Mouse (Mus musculus) CD4-positive helper T cell, adult 2 months (primary cell): Measurements from ENCODE around the gene Npl.
A peak's percentile ranks its signal among the peaks of the same experiment; 100 is the strongest.
"Not testable (repeated sequence)": the region's sequence is repeated elsewhere in the genome, so short reads cannot be mapped to it uniquely, and the experiment has no call there.

Experiments
- DNase-seq: peaks from one replicate; pipeline ENCODE4 v3.0.0-alpha.2; 2012; ENCODE audit warnings: low read depth, missing footprints, low spot score

Npl gene

DNA sequence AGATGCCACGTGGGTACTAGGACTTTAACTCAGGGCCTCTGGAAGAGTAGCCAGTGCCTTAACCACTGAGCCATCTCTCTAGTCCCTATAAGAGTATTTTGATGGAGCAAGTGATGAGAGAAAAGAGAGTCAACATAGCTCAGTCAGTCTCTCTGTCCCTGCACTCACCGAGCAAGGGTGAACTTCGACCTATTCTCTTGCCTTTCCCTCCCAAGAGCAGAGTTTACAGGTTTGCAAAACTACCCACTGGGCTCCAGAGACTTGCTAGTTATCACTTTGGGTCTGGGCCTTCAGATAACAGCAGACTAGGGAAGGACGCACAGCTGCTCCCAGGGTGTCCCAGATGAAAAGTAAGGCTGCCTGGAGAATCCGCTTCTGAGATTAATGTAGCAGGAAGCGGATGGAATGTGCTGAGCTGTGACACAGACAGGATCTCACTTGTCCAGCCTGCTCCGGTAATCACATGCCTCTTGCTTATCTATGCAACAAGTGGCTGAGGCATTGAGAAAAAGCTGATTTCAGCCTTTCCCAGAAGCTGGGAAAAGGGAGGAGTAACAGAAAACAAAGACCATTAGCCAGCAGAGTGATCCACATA, 7.0 kb downstream of the Npl start:
- DNase-seq, result no peak

DNA sequence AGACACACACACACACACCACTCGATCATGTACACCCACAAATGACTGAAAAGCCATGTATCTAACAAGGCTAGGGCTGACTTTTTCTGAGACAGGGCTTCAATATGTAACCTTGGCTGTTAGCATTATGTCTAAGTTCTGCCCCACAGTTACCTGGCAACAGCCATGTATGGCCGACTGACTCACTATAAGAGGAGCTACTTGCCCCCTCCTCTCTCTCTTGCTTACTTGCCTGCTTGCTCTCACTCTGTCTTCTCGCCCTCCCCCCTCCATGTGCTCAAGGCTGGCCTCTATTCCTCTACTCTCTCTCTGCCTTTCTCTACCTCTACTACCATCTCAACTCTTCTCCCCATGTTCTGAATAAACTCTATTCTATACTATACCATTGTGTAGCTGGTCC, 9.1 kb downstream of the Npl start:
- DNase-seq, result no peak

DNA sequence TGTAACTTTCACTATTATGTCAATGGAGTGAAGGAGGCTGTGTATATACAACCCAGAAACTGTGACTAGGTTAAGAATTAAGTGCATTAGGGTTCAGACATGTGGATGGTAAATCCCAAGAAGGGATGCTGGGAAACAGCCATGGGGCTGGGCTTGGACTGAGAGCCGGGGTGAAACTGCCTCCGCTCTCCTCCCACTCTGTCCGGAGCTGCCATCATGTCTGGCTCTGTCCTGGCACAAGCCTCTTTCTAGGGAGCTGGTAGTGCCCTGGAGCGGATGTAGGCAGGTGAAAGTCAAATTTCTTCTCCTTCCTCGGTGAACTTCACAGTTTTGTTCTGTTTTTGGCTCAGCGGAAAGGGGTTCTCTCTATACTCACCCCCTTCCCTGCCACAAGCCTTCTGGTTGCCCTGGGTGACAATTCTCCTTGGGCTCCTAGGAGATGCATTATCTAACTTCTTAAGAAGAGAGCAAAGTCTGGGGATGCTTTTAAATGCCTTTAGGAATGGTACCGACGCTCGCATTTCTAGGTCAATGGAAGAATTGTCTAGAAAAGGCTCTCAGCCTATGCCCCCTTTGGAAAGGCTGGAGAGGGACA, 10.0 kb downstream of the Npl start:
- DNase-seq, result no peak

DNA sequence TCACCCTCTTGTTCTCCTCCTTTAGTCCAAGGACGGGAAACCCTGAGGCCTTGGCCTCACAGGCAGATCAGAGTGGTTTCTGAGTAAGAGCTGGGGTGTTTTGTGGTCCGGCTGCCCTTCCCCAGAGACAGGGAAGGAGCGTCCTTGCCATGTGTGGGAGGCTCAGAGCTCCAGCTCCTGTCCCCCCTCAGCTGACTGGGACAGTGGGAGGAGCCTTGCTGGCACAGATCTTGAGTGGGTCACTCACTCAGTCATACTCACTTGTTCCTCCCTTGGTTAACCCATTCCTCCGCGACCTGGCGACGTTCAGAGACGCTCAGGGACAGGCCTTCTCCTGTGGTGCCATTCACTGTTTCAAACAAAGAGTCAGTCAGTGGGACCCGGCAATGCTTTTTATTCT, 14.2 kb downstream of the Npl start:
- no peak for DNase-seq

DNA sequence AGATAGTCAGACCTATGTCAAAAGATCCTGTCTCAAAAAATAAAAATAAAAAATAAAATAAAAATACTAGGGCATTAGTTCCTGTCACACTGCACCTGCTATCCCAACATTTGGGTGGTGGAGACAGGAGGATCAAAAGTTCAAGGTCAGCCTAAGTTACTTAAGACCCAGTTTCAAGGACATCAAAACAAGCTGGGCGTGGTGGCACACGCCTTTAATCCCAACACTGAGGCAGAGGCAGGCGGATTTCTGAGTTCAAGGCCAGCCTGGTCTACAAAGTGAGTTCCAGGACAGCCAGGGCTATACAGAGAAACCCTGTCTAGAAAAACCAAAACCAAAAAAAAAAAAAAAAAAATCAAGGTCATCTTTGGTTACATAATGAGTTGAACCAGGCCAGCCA, 16.9 kb downstream of the Npl start:
- DNase-seq, result not testable (repeated sequence)

DNA sequence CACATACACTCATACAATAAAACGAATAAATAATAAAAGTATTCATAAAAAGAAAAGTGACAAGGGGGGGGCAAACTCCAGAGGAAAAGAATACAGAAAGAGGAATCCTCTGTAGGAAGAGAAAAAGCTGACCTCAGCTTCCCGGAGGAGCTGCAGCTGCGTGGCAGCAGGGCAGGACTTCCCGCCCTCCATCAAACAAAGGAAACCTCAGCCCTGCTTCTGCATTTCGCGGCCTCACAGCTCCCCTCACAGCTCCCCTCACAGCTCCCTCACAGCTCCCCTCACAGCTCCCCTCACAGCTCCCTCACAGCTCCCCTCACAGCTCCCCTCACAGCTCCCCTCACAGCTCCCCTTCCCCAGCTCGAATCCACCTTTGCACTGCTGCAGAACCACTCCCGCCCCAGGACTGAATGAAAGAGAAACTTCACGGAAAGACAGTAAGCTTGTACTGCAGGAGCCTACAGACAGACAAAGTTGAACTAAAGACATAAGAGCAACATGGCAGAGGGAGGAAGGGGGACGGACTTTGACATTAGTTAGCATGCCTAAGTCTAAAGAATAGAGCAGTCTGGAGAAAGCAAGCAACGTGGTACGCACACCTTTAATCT, 17.5 kb downstream of the Npl start:
- no peak for DNase-seq

DNA sequence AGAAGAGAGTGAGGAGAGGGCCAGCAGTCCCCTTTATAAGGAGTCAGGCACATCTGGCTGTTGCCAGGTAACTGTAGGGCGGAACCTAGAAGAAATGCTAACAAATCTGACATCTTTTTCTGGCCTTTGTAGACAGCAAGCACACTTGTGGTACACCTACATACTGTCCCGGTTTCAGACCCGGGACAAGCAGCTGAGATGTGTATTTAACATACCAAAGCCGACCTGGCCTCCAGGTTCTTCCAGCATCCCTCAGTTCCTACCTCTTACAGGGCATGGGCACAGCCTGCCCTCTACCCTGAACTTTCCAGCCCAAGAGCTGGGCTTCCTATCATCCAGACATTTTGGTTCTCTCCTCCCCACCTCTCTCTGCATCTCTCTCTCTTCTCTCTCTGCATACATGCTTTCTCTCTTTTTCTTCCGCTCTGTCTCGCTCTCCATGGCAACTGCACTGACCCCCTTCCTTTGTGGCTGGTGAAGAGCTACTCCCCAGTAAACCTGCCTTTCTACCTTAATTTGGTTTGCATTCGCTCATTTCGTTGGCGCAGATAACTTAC, 18.1 kb downstream of the Npl start:
- no peak for DNase-seq

DNA sequence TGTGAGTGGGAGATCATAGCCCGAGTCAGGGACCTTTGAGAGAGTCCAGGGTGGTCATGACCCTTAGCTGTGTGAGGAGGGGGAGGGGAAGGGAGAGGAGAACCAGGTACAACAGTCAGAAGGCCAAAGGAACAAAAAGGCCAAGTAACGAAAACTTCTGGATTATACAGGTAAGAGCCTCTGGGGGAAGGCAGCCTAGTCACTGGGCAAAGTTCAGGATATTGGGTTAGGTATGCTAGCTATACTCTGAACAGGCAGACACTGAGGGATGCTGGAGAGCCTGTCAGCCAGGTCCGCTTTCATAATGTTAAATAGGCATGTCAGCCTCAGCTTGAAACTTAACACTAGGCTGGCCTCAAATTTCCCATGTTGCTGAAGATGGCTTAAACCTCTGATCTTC, 27.7 kb downstream of the Npl start:
- no peak for DNase-seq

DNA sequence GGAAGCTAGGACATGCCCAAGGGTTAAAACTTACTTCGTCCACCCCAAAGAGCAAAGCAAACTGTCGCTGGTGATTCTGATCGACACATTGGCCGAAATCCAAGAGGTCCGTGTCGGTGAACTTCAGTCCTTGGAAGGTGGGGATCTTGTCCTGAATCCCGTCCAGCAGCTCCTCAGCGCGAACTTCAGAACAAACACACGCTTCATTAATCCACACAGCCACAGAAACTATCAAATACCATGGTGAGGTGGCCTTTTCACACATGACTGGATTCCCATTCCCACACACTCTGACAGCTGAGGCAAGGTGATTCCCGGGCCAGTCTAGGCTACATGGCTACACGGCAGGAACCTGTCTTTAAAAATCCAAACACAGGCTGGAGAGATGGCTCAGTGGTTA, 34.5 kb downstream of the Npl start:
- no peak for DNase-seq

DNA sequence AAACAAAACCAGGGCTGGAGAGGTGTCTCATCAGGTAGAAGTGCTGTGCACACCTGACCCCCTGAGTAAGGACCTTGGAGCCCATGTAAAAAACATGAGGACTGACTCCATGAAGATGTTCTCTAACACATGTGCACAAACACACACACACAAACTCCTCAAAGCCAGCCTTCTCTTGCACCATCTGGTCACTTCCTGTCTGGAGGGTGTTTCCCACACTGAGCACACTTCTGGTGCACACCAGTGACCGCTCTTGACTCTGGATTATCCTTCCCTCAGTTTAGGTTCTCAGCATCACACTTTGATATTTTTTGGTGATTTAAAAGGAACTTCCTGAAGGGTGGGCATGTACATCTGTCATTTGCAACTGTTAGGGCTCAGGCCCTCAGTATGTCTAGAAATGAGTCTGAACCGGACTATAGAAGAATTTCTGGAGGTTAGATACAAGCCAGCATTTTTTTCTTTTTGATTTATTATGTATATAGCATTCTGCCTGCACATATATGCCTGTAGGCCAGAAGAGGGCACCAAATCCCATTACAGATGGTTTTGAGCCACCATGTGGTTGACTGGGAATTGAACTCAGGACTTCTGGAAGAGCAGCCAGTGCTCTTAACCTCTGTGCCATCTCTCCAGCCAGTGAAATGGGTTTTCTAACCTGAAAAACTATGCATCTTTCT, 39.4 kb downstream of the Npl start:
- peak; percentile 12 for DNase-seq

DNA sequence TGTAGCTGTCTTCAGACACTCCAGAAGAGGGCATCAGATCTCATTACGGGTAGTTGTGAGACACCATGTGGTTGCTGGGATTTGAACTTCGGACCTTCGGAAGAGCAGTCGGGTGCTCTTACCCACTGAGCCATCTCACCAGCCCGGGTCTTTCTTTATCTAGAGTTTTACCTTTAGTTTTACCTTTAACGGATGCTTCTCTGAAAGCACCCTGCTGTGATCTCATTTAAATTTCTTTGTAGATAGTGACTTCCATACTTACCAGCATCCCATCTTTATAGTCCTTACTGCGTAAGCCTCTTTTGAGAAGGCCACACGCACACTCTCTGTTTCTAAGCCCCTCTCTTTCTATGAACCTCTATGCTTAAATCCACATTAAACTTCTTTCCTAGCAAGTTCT, 40.3 kb downstream of the Npl start:
- not testable (repeated sequence) for DNase-seq

DNA sequence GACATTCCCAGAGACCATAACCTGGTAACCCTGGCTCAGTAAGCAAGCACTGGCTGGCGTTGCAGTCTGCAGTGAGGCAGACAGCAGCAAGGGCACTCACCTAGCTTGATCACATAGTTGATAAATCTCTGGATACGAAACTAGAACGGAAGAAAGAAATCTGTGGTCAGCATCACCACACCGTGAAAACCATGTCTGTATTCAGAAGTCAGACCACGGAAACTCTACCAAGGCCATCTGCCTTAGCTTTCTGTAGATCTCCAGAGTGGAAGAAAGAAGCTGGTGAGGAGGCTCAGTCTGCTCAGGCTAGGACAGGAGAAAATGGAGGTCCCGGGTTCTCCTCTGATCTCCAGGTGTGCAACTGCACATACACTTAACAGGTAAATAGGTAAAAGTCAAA, 40.8 kb downstream of the Npl start:
- DNase-seq, result peak; percentile 42

DNA sequence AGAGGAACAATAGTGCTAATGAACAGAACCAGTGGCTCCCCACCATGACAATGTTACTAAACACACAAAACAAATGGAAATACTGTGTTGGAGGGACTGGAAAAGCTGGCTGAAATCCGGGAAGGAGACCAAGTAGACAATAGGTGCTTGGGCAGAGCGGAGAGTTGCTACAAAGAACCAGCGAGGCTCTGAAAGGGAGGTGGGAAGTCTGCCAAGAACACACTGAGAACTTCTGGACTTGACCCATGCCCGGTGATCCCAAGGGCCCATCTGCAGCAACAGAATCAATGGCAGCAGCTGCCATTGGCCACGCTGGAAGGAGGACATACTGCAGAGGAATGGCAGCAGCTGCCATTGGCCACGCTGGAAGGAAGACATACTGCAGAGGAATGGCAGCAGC, 43.6 kb downstream of the Npl start:
- no peak for DNase-seq

DNA sequence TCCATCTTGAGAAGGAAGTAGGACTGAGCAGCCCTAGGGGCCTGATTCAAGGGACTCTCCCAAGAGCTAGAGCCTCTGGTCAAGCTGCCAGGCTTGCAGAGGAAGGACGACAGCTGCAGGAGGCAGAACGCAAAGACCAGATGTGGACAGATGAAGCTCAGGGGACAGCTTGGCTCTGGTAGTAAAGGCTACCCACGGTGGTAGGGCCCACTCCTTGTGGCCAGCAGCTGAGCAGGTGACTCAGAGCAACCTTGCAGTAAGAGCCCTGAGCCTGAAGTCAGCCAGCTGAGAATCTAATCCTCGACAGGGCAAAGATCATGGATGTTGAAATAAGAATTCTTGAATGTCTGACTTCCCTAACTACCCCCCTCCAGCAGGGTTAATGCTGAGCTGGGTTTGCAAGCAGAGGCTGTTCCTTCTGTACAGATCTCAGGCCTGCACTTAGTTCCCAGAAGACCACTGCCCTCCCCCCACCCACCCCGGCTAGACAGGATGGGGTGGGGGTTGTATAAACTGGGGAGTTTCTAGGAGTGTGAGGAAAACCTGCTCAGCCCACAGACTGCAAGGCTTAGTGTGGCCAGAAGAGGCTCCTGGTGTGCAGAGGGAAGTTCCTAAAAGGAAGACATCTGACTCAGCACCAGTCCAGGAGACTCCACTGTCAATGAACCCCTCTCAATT, 48.1 kb downstream of the Npl start:
- DNase-seq, result no peak

DNA sequence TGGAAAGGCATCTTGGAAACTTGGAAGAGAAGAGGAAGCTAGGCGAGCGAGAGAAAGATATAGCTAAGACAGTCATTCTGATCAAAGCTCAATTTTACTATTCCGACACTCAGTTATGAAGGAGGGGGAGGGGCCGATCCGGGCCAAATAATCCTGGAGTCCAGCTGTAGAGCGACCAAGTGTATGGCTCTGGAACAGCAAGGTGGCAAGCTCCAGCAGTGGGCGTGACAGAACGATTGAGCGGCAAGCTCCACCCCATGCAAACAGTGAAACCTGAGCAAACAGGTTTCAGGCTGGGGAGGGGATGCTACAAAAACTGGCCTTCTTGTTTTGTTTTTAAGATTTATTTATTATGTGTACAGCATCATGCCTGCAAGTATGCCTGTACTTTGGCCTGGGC, 49.8 kb downstream of the Npl start:
- DNase-seq, result no peak

DNA sequence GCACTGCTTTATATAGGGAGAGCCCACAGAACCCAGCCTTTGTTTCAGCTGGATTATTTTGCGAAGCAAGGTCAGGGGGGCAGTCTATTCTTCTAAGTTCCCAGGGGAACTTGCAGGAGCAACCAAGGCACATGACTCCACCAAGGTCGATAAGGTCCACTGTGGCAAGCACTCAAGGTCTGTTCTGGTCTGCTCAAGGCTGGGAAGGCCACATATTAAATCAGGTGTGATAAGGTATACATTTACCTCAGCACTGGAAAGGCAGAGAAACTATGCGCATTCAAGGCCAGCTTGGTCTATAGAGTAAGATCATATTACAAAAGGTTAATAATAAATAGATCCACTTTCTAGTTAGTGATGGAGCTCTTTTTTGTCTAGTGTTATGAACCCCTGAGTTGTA, 53.8 kb downstream of the Npl start:
- DNase-seq, result no peak

DNA sequence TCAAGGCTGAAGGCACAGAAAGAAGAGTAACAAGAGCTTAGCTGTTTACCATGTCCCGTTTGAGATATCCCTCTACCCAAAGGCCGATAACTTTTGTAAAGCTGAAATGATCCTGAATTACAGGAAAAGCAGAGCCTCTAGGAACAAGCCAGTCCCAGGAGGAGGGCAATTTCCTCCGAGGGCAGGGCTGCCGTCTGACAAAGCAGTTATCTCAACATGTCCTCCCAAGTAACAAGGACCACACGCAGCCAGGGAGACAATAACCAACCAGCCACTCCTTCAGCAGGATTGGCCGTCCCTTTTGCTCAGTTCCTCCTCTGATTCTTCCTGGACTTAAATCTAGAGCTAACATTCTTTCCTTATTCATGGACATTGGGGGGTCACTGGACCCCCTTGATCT, 55.9 kb downstream of the Npl start:
- no peak for DNase-seq

DNA sequence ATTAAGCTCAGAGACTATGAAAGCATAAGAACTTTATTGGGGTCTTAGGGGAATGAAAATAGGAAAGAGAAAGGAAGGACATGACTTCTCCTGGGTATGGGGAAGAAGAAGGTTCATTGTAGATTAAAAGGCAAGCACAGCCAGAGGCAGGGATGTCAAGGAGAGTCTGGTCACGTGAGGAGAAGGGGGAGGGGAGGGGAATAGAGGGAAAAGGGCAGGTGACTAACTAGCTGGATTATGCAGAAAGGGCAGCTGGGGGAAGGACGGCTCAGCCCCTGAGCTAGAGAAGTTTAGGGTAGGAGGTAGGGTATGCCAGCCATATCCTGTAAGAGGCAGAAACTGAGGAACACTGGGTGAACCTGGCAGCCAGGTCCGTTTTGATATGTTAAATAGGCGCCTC, 56.5 kb downstream of the Npl start:
- no peak for DNase-seq

DNA sequence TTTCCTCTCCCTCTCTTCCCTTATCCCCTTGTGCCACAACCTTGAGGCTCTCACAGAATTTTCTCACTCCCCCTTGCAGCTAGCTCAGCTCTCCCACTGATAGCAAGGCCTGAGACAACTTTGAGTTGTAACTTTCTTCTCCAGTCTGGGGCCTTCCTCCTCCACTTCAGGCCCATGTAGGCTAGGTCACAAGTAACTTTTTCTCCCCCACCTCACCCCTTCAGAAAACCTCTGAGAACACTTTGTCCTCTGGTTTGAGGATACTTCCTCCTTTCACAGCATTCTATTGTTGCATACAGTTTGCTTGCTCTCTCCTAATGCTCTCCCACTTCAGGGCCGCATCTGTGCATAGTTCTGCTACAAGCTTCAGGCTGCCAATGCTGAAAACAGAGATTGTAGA, 58.0 kb downstream of the Npl start:
- no peak for DNase-seq

DNA sequence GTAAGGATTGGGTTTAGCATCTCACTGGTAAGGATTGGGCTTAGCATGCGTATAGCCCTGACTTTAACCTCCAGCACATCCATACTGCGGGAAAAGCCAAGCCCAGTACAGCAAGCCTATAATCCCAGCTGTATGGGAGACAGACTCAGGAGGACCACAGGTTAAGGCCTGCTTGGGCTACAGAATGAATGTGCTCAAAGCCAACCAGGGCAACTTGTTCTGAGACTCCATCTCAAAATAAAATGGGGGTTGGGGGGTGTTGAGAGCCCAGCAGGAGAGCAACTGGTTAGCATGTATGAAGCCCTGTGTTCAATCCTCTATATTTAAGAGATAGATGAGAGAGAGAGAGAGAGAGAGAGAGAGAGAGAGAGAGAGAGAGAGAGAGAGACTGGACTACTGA, 58.5 kb downstream of the Npl start:
- DNase-seq, result no peak

DNA sequence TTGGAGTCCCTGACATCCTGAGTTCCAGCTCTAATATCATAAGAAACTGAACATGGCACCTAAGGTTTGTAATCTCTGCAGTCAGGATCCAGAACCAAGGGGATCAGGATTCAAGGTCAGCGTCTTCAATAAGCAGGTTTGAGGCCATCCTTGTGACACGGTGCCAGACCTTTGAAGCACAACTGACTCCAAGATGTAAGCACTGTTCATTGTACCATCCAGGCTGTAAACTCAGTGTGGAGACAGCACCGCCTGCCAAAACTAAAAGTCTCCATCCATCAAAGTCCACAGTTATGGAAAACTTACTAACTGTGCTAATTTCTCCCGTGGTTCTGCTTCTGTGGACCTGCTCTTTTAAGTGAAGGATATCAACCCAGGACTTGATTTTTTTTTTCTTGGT, 59.9 kb downstream of the Npl start:
- no peak for DNase-seq

DNA sequence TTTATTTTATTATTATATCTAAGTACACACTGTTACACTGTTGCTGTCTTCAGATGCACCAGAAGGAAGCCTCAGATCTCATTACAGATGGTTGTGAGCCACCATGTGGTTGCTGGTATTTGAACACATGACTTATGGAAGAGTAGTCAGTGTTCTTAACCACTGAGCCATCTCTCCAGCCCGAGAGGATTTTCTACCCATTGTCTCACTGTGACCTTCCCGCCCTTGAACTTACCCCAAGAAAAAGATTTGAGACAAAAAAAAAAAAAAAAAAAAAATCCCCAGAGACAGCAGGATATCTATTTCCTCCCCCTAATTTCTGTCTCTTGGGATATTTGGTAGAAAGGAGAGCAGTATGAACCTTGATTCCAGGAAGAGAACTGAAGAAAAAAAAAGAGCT, 60.3 kb downstream of the Npl start:
- DNase-seq, result no peak
